Mouse (Mus musculus) layer of hippocampus, adult 18-20 months (tissue): ENCODE results near the gene Cd180. TPM values are rescaled to one million over a fixed set of nuclear protein-coding genes. Genes with fewer than 3 reads are reported as not detected.

Experiments used
- DNase-seq, 2 experiments: peaks; one replicate each; pipeline ENCODE4 v3.0.0; 2022; ENCODE audit warnings: low spot score in 2 of 2
- total RNA-seq, 2 experiments: library from RNA; stranded (reverse); gene quantifications; 2 replicates each; pipeline ENCODE4 v1.2.3; 2021

Cd180 gene
- total RNA-seq, 2 experiments from 2014 or later = 1.4 to 1.7 TPM

DNA sequence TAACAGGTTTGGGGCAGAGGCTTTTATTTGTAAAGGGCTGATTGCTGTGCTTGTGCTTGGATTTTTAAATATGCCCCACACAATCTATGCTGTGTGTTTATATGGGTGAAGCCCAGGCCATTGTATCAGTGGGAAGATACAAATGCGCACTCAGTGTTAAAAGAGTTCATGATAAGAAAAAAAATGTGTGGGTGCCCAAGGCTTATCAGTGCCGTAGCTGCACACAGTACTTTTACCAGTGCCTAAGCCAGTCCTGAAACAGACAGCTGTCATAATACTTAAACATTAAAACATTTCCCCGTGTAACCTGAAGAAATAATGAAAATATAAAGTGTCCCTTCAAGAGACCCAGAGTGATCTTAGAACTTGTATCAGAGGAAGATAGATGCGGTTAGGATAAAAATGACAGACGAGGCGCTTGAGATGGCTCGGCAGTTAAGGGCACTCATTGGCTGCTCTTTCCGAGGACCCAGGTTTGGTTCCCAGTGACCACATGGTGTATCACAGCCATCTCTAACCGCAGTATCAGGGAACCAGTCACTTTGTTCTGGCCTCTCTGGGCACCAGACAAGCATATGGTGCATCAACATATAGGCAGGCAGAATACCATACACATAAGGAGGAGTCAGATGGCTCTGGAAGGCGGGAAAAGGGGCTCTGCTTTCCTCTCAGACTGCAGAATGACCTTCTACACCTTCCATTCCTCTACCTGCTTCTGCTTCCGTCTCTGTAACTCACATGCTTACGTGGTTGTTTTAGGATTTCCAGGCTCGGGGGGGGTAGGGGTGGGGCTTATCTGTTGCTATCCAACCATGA, 46.6 kb downstream of the Cd180 start:
- DNase-seq = no peak

DNA sequence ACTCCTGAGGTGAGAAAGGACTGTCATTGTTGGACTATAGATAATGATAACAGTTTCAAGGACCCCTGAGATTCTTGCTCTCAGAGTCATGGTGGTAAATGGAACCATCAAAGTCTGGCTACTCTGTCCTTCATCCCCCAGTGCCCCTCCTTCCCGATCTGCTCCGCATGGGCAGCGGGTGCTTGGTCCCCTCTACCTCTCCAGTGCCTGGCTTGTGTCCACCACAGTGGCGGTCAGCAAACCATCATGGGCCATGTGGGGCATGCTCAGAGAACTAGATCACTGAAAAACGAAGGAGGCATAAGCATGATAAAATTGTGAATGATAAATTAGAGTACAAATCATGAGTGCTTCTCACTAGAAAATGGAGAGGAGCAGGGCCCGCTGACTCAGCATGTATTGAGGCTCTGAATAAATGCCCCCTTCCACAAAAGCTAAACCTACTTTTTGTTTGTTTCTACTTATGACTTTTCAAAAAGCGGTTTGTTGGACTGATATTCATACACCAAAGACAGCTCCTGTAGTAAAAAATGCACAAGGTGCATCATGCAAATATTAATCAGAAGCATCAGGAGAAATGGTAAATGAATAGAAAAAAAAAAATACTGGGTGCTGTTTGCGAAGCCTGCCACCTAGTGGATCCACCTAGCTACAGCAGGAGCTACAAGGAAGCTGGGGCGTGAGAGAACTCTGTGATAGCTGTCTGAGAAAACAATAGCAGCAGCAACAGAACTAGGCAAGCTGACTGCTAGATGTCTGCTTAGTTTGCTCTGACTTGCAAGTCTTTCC, 51.3 kb downstream of the Cd180 start:
- DNase-seq = peak; percentile 38 to 80

DNA sequence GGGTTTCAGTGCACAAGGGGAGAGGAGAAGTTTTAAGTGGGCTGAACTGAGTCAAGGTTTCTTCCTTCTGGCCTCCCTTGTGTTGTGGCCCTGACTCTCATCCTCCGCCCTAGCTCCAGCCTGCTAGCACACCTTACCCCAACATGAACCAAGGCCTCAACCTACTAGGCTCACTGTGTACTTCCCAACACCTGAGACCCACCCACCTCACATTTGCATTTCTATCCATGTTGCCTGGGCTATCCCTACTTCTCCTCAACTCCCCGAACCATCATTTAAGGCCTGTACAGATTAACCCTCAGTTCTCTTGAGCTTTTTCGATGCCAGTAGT, 51.9 kb downstream of the Cd180 start:
- DNase-seq = no peak

DNA sequence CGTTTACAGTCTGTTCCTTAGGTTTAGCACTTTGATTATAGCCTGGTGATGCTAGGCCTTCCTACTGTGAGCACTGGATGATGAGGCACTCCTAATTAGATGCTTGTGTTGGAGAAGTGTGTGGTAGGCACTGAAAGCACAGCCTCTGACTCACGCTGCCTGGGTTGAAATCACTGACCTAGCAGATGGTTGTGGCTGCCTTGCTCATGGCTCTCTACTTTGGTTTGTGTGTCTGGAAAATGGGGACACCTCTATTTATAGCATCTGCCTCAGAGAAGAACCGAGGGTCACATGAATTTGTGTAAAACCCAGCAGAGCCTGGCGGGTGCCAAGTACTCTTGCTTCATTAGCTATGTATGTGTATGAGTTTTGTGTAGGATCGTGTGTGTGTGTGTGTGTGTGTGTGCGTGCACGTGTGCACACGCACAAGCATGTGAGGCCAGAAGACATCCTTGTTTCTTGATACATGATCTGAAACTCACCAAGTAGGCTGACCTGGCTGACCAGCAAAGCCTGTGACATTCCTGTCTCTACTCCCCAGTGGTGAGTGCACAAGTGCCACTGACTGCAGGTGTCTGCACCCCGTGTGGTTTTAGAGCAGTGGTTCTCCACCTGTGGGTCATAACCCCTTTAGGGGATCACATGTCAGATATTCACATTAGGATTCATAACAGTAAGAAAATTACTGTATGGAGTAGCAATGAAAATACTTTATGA, 52.4 kb downstream of the Cd180 start:
- peak; percentile 44 to 67 for DNase-seq

DNA sequence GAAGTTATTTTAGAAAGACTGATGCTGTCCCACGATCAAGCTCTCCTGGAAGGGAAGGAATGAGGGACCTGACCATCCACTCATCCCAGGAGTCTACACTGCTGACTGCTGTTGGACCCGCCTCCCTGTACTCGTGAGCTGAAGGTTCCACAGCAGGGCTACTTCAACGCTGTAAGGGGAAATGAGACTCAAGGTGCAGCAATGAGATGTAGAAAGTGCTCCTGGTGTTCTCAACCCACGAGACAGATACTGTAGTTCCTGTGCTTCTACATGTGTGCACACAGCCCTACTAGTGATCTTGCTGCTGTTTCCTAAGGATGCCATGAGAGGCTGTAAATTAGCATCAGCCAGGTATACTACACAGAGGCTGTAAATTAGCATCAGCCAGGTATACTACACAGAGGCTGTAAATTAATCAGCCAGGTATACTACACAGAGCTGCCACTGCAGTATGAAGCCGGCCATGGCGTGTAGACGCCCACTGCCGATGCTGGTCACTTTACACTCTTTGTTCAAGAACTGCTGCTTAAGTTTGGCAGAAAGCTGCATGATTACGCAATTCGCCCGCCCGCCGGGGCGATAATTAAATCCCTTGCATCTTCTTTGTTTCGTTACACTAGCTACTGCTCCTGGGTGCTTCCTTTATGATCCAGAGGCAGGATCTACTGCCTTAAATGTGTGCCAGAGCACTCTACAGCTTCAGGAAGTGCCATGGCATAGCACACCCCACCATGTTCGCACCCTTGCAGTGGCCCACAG, 53.6 kb downstream of the Cd180 start:
- DNase-seq = no peak

DNA sequence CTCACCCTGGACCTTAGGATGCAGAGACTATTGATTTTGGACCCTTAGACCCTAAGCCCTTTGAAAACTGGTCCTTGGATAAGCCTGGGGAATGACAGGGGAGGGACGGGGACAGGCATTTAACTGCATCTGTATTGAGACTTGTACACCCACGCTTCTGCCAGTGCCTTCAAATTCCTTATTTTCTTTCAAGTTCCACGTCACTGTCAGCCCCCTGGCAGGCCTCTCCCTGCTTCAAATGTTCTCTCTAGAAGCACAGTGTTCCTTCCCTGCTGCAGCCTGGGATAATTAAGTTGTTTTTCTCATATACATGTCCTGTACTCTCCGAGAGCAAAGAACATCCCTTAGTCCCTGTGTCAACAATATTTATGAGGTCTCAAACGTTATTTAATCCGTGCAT, 55.8 kb downstream of the Cd180 start:
- DNase-seq = peak in 1 of 2 experiments; percentile 64

DNA sequence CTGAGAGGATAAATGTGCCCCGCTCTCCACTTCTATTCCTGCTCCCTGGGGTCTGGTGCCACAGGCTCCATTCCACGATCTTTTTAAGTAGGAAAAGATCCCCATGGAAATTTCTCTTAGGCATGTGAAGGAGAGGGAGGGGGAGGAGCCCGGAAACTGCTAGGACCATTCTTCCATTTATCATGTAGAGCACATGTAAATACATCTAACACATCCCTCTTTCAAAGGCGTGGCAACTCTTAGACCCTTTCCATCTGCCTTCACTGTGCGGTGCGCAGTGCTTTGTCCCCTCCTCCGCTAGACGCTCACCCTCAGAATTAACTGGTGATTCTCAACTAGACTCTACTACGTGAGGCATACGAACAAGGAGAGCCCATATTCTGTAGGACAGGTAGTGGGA, 56.5 kb downstream of the Cd180 start:
- no peak for DNase-seq

DNA sequence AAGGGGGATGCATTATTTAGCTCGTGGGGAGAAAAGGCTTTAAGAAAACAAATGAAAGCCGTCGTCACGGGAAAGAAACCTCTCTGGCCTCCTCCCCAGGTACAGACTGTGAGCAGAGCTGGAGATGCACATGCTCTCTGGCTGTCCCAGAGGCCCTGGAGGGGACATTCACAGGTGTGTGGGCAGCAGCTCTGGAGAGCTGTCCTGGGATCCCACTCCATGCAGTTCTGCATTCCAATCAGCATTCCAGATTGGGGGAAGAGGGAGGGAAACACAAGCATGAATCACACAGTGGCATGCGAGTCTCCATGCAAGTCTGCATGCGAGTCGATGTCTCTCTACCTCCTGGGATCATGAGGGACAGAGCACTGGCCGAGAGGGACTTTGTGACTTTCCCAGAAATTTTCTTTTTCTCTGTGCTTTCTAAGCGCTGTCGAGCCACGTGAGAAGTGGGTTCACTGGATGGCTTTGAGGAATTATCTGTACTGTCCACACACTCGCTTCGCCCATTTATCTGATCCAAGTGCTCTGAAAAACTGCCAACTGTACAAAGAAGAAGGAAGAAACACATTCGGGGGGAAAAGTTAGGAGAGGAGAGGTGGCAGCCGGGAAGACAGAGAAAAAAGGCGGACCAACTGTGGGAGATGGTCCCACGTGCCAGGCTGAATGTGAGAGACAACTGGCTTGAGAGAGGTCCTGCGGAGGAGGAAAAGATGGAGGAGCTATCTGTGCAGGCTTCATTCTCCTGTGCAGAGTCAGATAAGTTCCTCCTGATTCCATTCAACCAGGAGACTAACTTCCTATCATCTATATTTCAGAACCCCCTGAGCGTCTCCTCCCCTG, 60.6 kb downstream of the Cd180 start:
- no peak for DNase-seq

DNA sequence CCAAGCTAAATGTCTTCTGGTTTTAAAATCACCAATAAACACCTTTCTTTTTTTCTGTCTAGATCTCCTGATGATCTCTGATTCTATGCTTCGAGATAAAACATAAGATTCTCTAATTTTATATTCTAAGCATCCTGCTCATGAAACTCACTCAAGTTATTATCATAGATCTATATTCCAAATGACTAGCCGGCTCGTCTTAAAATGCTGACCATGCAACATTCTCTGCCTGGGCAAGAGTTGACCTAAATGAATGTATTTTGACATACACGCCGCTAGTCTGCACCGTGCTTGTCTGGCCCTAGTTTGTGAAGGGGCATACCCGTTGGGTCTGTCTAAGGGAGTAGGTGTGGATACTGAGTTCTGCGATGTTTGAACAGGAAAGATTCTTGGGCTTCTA, 61.8 kb downstream of the Cd180 start:
- no peak for DNase-seq

DNA sequence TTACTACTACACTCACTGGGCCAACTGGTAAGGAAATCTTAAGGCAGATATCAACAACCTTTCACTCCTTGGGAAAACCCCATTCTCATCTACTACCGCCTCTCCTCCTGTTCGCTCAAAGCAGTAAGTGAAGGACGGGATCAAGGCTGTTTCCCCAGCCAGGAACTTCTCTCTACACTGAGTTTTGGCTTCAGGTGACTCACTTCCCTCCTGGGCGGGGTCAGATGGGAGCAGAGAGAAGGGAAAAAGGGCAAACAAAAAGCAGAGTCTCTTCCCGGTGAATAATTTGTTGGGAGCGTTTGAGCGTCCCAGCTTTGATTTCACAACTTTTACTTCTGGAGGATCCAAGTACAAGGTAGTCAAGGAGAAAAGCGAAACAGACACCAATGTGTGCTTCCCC, 62.7 kb downstream of the Cd180 start:
- DNase-seq = no peak

DNA sequence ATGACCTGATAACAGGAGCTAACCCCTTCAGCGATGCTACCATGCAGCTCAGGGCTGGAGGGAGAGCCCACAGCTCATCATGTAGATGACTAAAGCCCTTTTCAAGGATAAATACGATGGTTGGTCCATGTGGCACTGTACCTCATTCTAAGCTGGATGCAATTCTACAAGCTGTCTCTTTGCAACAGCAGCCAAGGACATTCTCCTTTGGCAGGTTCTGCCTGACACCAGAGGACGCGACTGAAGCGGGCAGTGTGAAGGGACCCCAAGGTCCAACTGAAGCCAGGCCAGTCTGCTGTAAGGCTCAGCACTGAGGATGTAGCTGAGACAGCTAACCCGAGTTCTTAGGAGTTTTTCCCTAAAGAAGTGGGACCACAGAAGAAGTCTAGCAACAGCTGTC, 64.7 kb downstream of the Cd180 start:
- no peak for DNase-seq

DNA sequence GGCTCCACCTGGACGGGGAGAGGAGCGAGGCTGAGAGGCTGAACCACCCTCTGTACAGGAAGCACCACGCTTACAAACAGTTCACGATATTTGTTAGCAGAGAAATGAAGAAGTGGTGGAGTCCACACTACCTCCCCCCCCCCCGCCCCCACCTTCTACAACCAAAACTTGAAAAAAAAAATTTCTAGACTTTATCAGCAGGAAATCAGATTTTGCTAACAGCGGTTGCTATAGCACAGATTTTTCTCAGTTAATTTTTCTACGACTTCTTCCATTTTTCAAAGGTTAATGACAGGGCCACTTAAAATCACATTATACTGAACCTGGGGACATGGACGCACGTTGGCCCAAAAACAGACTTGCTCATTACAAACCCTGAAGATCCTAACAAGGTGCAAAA, 68.1 kb downstream of the Cd180 start:
- no peak for DNase-seq

DNA sequence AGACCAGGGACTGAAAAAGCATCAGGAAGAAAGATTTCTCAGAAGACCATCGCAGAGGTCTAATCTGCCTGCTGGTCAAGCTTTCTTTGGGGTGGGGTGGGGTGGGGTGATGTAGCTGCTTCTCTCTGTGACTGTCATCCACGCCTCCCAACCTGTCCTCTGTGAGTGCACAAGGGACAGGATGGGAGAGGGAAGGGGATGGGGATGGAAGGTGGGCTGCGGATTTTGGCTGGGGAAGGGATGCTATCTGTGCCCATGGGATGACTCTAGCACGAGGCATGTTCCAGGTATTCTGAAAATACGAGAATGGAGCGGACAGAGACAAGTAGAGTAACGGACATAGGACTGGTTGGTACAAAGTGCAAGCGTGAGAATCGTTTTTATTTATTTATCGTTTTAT, 68.8 kb downstream of the Cd180 start:
- DNase-seq = no peak

DNA sequence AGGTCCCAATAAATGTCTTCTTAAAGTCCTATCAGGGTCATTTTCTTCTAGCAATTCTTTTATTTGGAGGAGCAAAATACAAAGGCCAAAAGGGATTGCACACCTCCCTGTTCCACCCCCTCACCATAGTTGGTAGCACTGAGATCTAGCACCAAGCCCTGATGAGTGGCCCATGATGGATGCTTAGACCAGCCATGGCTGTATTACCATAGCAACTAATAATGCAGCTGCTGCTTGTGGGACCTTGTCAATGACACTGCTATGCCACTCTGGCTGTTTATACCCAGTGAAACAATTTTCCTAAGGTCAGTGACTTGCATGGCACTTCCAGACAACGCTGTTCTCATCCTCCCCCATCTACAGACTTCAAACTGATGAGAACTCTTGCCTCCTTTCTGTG, 70.9 kb downstream of the Cd180 start:
- no peak for DNase-seq

DNA sequence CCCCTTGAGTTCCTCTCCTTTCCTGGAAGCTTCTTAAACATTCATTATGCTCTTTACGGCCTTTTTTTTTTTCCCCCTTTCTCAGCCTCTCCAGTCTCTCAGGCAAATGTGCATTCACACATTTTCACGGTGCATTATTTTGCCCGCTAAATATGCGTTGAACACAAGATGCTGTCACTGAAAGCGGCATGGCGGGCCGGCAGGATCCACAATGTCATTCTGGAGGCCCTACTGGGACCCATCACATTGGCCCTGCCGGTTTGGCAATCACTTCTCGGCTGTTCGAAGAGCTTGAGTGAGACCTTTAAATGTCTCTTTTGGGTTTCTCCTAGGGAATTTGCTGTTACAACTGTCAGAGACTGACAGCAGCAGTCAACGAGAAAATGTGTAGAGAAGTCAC, 71.9 kb downstream of the Cd180 start:
- DNase-seq = no peak

DNA sequence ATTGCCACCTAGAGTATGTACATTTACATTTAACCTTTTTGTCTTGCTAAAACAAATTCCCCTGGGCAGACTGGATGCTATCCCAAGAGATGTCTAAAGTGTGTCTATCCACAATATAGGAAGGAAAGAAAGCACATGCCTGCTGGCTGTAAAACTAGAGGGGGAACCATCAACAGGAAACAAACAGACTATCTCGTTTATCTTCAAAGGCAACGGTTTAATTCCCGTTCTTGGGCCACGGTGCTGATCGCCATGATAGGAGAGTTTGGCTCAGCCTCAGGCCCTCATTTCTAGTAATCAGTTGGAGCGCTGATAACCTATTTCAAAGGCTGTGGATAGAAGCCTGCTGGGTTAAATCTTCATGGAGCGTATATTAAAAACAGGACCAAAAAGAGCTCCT, 73.8 kb downstream of the Cd180 start:
- DNase-seq = no peak

DNA sequence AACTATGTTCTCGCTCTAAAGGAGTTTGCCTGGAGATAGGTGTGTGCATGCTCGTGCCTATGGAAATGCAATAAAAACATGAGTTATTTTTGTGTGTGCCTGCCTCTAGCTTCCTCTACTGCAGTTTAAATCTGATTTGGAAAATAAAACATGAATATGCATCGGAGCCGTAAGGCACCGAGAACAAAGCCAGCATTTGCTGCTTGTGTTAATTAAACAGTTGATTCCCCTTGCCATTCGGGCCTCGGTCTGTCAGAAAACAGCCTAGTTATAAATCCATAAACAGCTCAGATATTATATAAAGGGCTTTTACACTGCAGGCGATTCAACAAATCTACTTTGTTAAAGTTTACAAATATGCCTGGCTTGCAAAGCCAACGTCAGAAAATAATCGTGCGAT, 75.2 kb downstream of the Cd180 start:
- DNase-seq = peak in 1 of 2 experiments; percentile 58

DNA sequence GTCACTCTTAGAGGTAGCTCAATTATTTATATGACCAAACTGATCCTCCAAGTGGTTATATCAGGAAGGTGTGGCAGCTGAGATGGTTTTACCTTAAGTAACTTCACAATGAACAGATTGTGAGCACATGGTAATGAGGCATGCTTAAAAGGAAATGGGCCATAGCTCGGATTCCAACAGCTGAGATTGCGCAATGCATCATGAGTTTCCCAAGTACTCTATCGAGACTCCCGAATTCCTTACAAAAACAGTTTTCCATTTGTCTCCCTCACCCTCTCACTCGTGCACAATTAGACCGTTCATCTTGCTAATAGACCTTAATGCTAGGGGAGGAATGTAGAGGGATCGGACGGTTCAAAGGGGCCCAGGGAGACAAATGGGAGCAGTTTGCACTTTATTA, 76.8 kb downstream of the Cd180 start:
- no peak for DNase-seq

DNA sequence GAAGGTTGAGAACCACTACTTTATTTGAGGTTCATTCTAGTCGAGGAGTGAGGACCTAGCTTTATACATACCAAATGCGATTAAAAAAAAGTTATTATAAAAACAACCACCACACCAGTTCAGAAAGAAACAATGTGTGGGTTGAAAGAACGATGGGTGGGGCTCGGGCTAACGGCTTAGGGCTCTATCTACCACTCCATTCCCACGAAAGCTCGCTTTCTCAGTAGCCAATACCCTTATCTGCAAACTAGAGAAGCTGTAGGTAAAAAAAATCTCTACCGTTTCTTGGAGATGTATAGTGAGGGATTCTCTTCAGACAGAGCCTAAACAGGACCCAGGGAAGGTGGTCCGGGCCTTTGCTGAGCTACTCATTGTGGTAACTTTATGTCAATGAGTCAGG, 79.8 kb downstream of the Cd180 start:
- DNase-seq = no peak

DNA sequence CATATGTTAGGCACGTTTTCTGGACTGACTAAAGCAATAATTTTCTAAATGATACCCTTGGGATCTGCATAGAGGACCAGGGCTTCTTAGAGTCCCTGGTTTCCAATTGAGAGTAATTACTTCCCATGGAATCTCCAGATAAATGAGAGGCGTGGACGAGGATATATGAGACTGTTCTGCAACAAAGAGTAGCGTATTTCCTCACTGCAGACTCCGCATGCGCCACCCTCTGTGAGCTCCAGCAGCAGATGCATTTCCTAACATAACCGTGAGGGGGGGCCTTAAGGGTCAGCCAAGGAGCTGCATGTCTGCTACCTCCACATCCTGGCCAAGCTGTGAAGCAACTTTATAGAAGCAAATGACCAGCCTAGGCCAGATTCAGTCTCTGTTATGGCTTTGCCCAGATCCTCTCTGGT, 81.4 kb downstream of the Cd180 start:
- no peak for DNase-seq

DNA sequence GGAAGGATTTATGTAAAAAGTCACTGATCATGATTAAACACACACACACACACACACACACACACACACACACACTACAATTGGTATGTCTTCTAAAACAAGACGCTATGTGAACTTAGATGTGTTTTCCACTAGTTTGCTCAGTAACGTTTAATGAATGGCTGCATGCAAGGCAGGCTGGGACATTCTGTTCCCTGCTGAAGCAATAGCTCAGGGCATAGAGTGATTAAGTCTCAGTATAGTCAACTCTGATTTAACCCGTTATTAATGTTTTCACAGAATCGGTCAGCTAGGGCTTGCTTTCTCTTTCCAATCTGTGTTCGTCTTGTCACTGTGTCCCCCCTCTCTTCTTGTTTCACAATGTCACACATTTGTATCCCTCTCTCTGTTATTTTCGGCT, 82.1 kb downstream of the Cd180 start:
- no peak for DNase-seq
